Mouse (Mus musculus): Measurements from ENCODE around the gene B4galt4.
A peak's percentile ranks its signal among the peaks of the same experiment; 100 is the strongest.

B4galt4 gene

GRCm38 (mm10) chr16:38728576-38729132 lies 13.4 kb upstream of the B4galt4 start:
- DNase-seq (ENCODE audit: low read depth, low spot score) = no peak

DNA sequence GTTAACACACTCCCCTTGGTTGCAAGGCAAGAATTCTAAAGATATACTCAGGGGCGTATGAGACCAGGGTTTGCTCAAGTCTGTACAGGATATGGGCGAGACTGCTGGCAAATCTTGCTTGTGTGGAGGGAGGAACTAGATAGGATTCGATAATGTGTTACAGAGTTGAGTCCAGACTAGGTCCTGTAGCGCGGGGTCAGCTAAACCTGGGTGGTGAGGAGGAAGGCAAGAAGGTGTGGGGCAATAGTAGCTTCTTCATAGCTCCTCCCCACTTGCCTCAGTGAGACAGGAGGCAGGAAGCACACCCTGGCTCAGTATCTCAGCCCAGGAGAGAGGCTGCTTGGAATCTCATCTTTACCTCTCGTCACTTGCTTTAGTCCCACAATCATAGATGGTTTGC lies 12.9 kb upstream of the B4galt4 start:
- DNase-seq (ENCODE audit: low read depth, low spot score) = no peak

DNA sequence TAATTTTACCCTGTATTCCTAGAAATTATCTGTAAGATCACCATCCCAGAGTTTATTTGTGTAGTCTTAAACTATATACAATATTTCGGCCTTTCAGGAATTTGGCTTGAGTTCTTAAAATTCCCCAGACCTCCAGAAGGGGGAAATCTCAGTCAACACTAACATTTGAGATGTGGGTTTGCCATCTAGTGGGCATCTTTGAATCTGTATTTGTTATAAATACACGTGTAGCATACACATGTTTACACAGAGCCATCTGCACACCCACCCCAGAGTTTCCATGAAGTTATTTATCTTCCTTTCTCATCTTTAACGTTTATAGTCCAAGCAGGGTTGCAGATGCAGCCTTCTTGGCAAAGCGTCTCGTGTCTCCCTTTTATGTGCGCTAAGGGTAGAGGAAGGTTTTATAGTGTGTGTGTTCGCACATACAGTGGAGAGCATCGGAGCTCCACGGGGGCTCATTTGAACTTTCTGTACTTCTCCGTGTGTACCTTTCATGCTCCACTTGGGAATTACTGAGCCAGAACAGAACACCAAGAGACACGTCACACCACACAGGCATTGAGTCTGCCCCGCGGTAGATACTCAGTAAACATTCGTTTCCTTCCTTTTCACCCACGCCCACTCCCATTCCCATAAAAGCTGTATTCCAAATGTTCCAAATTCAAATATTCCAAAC lies 12.3 kb upstream of the B4galt4 start:
- peak; percentile 58 for DNase-seq (ENCODE audit: low read depth, low spot score)

DNA sequence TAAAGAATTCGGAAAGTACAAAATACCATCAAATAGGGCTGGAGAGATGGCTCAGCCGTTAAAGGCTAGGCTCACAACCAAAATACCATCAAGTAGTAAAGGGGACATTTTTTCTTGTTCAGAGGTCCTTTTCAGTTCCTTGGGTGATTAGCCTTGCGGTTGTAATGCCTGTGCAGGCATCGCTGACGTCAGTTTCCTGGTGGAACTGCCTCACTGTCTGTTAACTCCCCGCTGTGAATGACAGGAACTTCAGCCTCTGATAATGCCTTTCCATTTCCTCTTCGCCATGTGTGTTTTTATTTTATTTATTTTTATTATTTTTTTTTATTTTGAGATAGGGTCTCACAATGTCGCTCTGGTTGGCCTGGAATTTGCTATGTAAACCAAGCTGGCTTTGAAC lies 11.1 kb upstream of the B4galt4 start:
- DNase-seq (ENCODE audit: low read depth, low spot score) = no peak

DNA sequence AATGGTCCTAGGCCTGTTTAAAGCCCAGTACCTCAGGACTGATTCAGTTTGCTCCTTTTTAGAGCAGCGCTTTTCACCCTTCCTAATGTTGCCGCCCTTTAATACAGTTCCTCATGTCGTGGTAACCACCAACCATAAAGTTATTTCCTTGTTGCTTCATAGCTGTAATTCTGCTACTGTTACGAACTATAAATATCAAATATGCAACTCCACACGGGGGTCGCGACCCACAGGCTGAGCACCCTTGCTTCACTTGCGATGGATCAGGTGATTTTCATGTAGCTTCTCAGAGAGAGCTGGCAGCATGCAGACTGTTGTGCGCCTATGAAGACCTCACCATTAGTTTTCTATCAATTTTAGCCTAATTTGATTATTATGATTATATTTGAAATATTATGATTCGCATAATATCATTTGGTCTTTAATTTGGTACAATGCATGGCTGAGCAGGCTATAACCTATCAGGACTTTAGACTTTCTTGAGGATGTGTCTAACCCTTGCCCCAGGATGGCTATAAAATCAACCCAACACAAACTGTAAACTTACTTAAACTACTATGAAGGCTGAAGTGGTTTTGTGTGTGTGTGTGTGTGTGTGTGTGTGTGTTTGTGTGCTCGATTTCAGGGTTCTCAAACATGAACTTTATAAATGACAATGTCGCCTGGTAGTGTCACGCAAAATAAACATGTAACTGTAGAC lies 710 bp upstream of the B4galt4 start:
- no peak for DNase-seq (ENCODE audit: low read depth, low spot score)

DNA sequence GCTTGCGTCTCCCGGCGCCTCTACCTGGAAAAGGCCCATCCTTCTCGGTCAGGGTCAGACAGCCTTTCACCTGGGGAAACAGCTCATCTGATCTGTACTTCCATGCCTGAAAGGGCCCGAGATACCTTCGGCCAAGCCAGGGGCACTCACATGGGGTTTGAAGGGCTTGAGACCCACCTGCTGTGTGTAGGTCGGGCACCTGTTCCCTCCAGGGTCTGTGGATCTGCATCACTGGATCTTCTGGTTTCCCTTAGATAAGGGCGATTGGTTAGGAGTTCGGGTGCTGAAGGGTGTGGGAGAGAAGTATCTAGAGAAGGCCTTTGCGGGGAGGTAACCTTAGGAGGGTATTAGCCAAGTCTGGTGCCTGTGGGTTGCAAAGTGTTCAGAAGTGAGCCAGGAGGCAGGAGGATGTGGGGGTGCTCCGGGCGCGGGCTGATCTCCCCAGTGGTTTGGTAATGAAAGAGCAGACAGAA lies 631 bp downstream of the B4galt4 start:
- DNase-seq (ENCODE audit: low read depth, low spot score) = peak; percentile 62

GRCm38 (mm10) chr16:38743941-38744673 lies 2.0 kb downstream of the B4galt4 start:
- no peak for DNase-seq (ENCODE audit: low read depth, low spot score)

GRCm38 (mm10) chr16:38750803-38751202 lies 8.7 kb downstream of the B4galt4 start:
- no peak for DNase-seq (ENCODE audit: low read depth, low spot score)

GRCm38 (mm10) chr16:38753631-38754030 lies 11.6 kb downstream of the B4galt4 start:
- DNase-seq (ENCODE audit: low read depth, low spot score) = no peak

DNA sequence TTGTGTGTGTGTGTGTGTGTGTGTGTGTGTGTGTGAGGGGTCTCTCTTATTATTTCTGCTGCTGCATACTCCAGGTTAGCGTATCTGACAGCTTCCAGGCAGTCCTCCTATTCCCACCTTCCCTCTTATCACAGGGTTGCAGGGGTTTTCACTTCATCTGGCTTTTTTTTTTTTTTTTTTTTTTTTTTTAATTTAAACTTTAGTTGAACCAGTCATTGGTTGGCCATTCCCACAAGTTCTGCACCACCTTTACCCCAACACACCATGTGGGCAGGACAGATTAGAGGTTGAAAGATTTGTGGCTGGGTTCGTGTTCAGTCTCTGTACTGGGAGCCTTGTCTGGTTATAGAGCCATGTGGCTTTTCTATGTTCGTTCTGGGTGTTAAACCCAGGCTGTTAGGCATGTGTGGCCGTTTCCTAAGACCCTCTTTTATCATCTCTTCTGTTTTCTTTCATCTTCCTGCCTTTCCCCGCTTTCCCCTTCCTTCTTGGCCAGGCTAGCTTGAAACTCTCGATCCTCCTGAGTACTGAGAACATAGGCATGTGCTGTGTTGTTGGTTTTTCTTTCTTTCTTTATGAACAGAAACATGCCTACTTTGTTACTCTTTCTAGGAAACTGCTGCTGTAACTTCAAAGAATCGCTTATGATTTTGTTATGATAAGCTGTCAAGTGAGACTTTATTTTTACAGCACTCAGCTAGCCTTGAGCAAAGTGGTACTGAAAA lies 13.6 kb downstream of the B4galt4 start:
- DNase-seq (ENCODE audit: low read depth, low spot score) = no peak

GRCm38 (mm10) chr16:38756177-38756503 lies 14.1 kb downstream of the B4galt4 start:
- no peak for DNase-seq (ENCODE audit: low read depth, low spot score)

- no peak for DNase-seq (ENCODE audit: low read depth, low spot score)
Measured at GRCm38 (mm10) chr16:38756572-38756971, 14.5 kb downstream of the B4galt4 start.

- no peak for DNase-seq (ENCODE audit: low read depth, low spot score)
Measured at GRCm38 (mm10) chr16:38757626-38758025, 15.6 kb downstream of the B4galt4 start.

GRCm38 (mm10) chr16:38758104-38758861 lies 16.2 kb downstream of the B4galt4 start:
- DNase-seq (ENCODE audit: low read depth, low spot score) = peak; percentile 17

GRCm38 (mm10) chr16:38760239-38760638 lies 18.2 kb downstream of the B4galt4 start:
- no peak for DNase-seq (ENCODE audit: low read depth, low spot score)

DNA sequence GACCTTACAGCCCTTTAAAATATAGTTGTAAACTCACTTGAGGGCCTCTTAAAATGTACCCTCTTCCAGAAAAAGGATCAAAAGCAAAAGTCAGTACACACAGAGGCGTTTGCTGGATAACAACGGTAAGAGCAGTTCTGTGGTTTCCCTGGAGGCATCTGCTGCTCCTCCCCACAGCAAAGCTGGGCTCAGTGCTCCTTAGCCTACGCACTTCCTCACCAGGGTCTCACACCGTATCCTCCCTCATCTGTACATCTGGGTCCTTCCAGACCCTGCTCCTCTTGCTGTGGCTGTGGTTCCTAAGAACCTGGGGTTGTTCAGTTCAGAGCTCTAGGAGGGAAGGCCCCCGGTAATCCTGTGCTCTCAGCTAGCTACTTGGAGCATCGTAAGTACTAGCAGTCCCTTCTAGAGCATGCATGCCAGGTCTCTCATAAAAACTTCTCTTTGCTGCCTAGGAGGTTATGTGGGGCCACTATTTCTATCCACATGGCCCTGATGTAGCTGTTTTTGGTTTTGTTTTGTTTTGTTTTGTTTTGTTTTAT lies 18.8 kb downstream of the B4galt4 start:
- DNase-seq (ENCODE audit: low read depth, low spot score) = no peak

- DNase-seq (ENCODE audit: low read depth, low spot score) = no peak
Measured at GRCm38 (mm10) chr16:38761972-38762371, 19.9 kb downstream of the B4galt4 start.

DNA sequence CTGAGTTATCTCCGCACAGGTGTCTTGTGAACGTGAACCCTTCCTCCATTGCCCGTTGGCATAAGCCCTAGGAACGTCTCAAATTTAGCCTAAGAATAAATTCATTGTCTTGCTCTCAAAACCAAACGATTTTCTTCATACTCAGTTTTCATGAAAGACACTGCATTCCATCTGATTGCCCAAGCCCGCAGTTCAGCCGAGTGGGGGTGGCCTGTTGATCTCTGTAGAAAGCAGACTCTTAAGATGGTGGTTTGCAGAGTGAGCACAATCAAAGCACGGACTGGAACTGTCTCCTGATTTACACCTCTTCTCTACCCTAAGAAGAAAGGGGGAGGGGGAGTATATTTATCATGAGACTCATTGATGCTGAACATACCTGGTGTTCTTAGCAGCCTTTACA lies 20.3 kb downstream of the B4galt4 start:
- DNase-seq (ENCODE audit: low read depth, low spot score) = no peak

GRCm38 (mm10) chr16:38763508-38763907 lies 21.4 kb downstream of the B4galt4 start:
- no peak for DNase-seq (ENCODE audit: low read depth, low spot score)

GRCm38 (mm10) chr16:38766671-38767070 lies 24.6 kb downstream of the B4galt4 start:
- no peak for DNase-seq (ENCODE audit: low read depth, low spot score)

GRCm38 (mm10) chr16:38767761-38768160 lies 25.7 kb downstream of the B4galt4 start:
- no peak for DNase-seq (ENCODE audit: low read depth, low spot score)

Measured in R1 (cell line).